Mouse (Mus musculus): ENCODE measurements around the gene Siah1b. TPM values are rescaled to one million over a fixed set of nuclear protein-coding genes. Genes with fewer than 3 reads are reported as not detected.

The Siah1b gene
- total RNA-seq (2021) = 1 to 10 TPM; 4.8 to 5.0 TPM
- long read RNA-seq, experiment 1, partial matches to known transcripts = 0 of 3 reads
- long read RNA-seq, experiment 1, other reads (novel, unspliced or antisense) = 0 of 3 reads
- long read RNA-seq, experiment 2, transcript Siah1b-203 (4 exons, 803 nt) = major isoform, 11 of 11 reads
- long read RNA-seq, experiment 2, partial matches to known transcripts = 0 of 11 reads
- long read RNA-seq, experiment 2, other reads (novel, unspliced or antisense) = 0 of 11 reads

- peak; percentile 76 to 85 for DNase-seq (ENCODE audit: low spot score in 2 of 2)
These were observed at the start of gene Siah1b for GRCm38 (mm10) chrX:164076040-164076775. Gene Siah1b, minus strand, starts transcription at chrX:164076493.

- no peak for DNase-seq (ENCODE audit: low spot score in 2 of 2)
These were observed 47.6 kb upstream of the Siah1b start for GRCm38 (mm10) chrX:164123942-164124341.

- no peak for DNase-seq (ENCODE audit: low spot score in 2 of 2)
These were observed 37.5 kb upstream of the Siah1b start for GRCm38 (mm10) chrX:164113744-164114143.

- no peak for DNase-seq (ENCODE audit: low spot score in 2 of 2)
These were observed 34.9 kb upstream of the Siah1b start for GRCm38 (mm10) chrX:164111146-164111545.

GRCm38 (mm10) chrX:164102656-164103055 is 26.4 kb upstream of the Siah1b start:
- DNase-seq (ENCODE audit: low spot score in 2 of 2) = no peak

- DNase-seq (ENCODE audit: low spot score in 2 of 2) = no peak
These were observed 25.9 kb upstream of the Siah1b start for GRCm38 (mm10) chrX:164102198-164102597.

GRCm38 (mm10) chrX:164101483-164101882 is 25.2 kb upstream of the Siah1b start:
- no peak for DNase-seq (ENCODE audit: low spot score in 2 of 2)

- DNase-seq (ENCODE audit: low spot score in 2 of 2) = no peak
These were observed 19.5 kb upstream of the Siah1b start for GRCm38 (mm10) chrX:164095838-164096237.

GRCm38 (mm10) chrX:164093435-164093834 is 17.1 kb upstream of the Siah1b start:
- no peak for DNase-seq (ENCODE audit: low spot score in 2 of 2)

GRCm38 (mm10) chrX:164092300-164093169 is 16.2 kb upstream of the Siah1b start:
- no peak for DNase-seq (ENCODE audit: low spot score in 2 of 2)

- DNase-seq (ENCODE audit: low spot score in 2 of 2) = no peak
These were observed 13.6 kb upstream of the Siah1b start for GRCm38 (mm10) chrX:164089916-164090315.

- DNase-seq (ENCODE audit: low spot score in 2 of 2) = no peak
These were observed 12.3 kb upstream of the Siah1b start, which contains the start of gene Cltrn for GRCm38 (mm10) chrX:164088582-164088981. Gene Cltrn, plus strand, starts transcription at chrX:164088830.

- DNase-seq (ENCODE audit: low spot score in 2 of 2) = no peak
These were observed 5.7 kb upstream of the Siah1b start for GRCm38 (mm10) chrX:164082030-164082429.

GRCm38 (mm10) chrX:164068968-164069367 is 7.3 kb downstream of the Siah1b start:
- DNase-seq (ENCODE audit: low spot score in 2 of 2) = no peak

GRCm38 (mm10) chrX:164066185-164066584 is 10.1 kb downstream of the Siah1b start:
- peak; percentile 56 to 58 for DNase-seq (ENCODE audit: low spot score in 2 of 2)

GRCm38 (mm10) chrX:164059070-164059469 is 17.2 kb downstream of the Siah1b start:
- DNase-seq (ENCODE audit: low spot score in 2 of 2) = no peak

GRCm38 (mm10) chrX:164058523-164058922 is 17.8 kb downstream of the Siah1b start:
- DNase-seq (ENCODE audit: low spot score in 2 of 2) = no peak

- no peak for DNase-seq (ENCODE audit: low spot score in 2 of 2)
These were observed 20.6 kb downstream of the Siah1b start for GRCm38 (mm10) chrX:164055726-164056125.

GRCm38 (mm10) chrX:164046736-164047135 is 29.6 kb downstream of the Siah1b start:
- DNase-seq (ENCODE audit: low spot score in 2 of 2) = no peak

GRCm38 (mm10) chrX:164042069-164042468 is 34.2 kb downstream of the Siah1b start:
- DNase-seq (ENCODE audit: low spot score in 2 of 2) = no peak

GRCm38 (mm10) chrX:164038882-164039281 is 37.4 kb downstream of the Siah1b start:
- DNase-seq (ENCODE audit: low spot score in 2 of 2) = no peak

- DNase-seq (ENCODE audit: low spot score in 2 of 2) = no peak
These were observed 40.4 kb downstream of the Siah1b start for GRCm38 (mm10) chrX:164035931-164036330.
